Mouse (Mus musculus): ENCODE measurements around the gene Cpeb2. TPM values are rescaled to one million over a fixed set of nuclear protein-coding genes. Genes with fewer than 3 reads are reported as not detected.
A peak's percentile ranks its signal among the peaks of the same experiment; 100 is the strongest.

The Cpeb2 gene
- polyA plus RNA-seq, 1 experiment from 2014 or later, result 7.7 TPM

- no peaks in the 10 kb centered on the region for H3K9me3 ChIP-seq (ENCODE audit: control insufficient read depth, low read length)
- no peaks in the 10 kb centered on the region for H3K36me3 ChIP-seq (ENCODE audit: control insufficient read depth, insufficient read depth, low read length)
- no peak overlapping the region for H3K4me3 ChIP-seq (ENCODE audit: control insufficient read depth in 1 of 2, insufficient read depth in 1 of 2, low read depth in 1 of 2, low read length in 2 of 2)
- H3K27ac ChIP-seq (replicated peaks in 1 of 2; ENCODE audit: control insufficient read depth in 1 of 2, insufficient read depth in 1 of 2, low read depth in 2 of 2, low read length in 2 of 2), result peak overlapping the region; percentile 7 to 53; a peak in 3 of 4 replicates
- H3K9ac ChIP-seq (ENCODE audit: low read length), result no peak overlapping the region
- peaks cover 4 to 13% of the 10 kb centered on the region in 2 experiments for H3K4me1 ChIP-seq (ENCODE audit: control insufficient read depth in 2 of 2, insufficient read depth in 2 of 2, low read length in 2 of 2)
- ATAC-seq (ENCODE audit: insufficient number of reproducible peaks, insufficient read depth, low FRiP score, low read depth), result no peak
- H3K4me2 ChIP-seq (ENCODE audit: low read length), result no peak overlapping the region
- H3K27me3 ChIP-seq (ENCODE audit: control insufficient read depth, insufficient read depth, low read length), result no peaks in the 10 kb centered on the region
- 48% methylated on average over 10 of the region's 10 CpGs for WGBS
These were observed 14.8 kb upstream of the Cpeb2 start for GRCm38 (mm10) chr5:43217987-43218846.

- H3K4me2 ChIP-seq (ENCODE audit: low read length), result no peak overlapping the region
- peak overlapping the region; percentile 7 to 44; a peak in 2 of 4 replicates for H3K27ac ChIP-seq (replicated peaks in 1 of 2; ENCODE audit: control insufficient read depth in 1 of 2, insufficient read depth in 1 of 2, low read depth in 2 of 2, low read length in 2 of 2)
- no peaks in the 10 kb centered on the region for H3K36me3 ChIP-seq (ENCODE audit: control insufficient read depth, insufficient read depth, low read length)
- H3K9ac ChIP-seq (ENCODE audit: low read length), result no peak overlapping the region
- H3K27me3 ChIP-seq (ENCODE audit: control insufficient read depth, insufficient read depth, low read length), result no peaks in the 10 kb centered on the region
- no peak overlapping the region for H3K4me3 ChIP-seq (ENCODE audit: control insufficient read depth in 1 of 2, insufficient read depth in 1 of 2, low read depth in 1 of 2, low read length in 2 of 2)
- no peak for ATAC-seq (ENCODE audit: insufficient number of reproducible peaks, insufficient read depth, low FRiP score, low read depth)
- H3K4me1 ChIP-seq (ENCODE audit: control insufficient read depth in 2 of 2, insufficient read depth in 2 of 2, low read length in 2 of 2), result peaks cover 4 to 13% of the 10 kb centered on the region in 2 experiments
- WGBS, result 2% methylated on average over 1 of the region's 1 CpGs
- H3K9me3 ChIP-seq (ENCODE audit: control insufficient read depth, low read length), result no peaks in the 10 kb centered on the region
These were observed 14.2 kb upstream of the Cpeb2 start for GRCm38 (mm10) chr5:43218847-43219132.

- Histone ChIP-seq H3K27ac (replicated peaks in 1 of 2; ENCODE audit: control insufficient read depth in 1 of 2, insufficient read depth in 1 of 2, low read depth in 2 of 2, low read length in 2 of 2) (no peak overlapping the region), H3K27me3 (ENCODE audit: control insufficient read depth, insufficient read depth, low read length) (no peaks in the 10 kb centered on the region), H3K36me3 (ENCODE audit: control insufficient read depth, insufficient read depth, low read length) (no peaks in the 10 kb centered on the region), H3K4me2 (ENCODE audit: low read length) (no peak overlapping the region), H3K9me3 (ENCODE audit: control insufficient read depth, low read length) (no peaks in the 10 kb centered on the region), H3K9ac (ENCODE audit: low read length) (no peak overlapping the region), H3K4me3 (ENCODE audit: control insufficient read depth in 1 of 2, insufficient read depth in 1 of 2, low read depth in 1 of 2, low read length in 2 of 2) (no peak overlapping the region), H3K4me1 (ENCODE audit: control insufficient read depth in 2 of 2, insufficient read depth in 2 of 2, low read length in 2 of 2) (peaks cover 2 to 5% of the 10 kb centered on the region in 2 experiments; a peak in 2 of 4 replicates)
- 70% methylated on average over 4 of the region's 4 CpGs for WGBS
- no peak for ATAC-seq (ENCODE audit: insufficient number of reproducible peaks, insufficient read depth, low FRiP score, low read depth)
These were observed 9.6 kb upstream of the Cpeb2 start for GRCm38 (mm10) chr5:43223359-43223758.

- no peaks in the 10 kb centered on the region for H3K9me3 ChIP-seq (ENCODE audit: control insufficient read depth, low read length)
- H3K27me3 ChIP-seq (ENCODE audit: control insufficient read depth, insufficient read depth, low read length), result no peaks in the 10 kb centered on the region
- peaks cover 0 to 2% of the 10 kb centered on the region in 2 experiments; a peak in 1 of 4 replicates for H3K4me1 ChIP-seq (ENCODE audit: control insufficient read depth in 2 of 2, insufficient read depth in 2 of 2, low read length in 2 of 2)
- no peak overlapping the region for H3K27ac ChIP-seq (replicated peaks in 1 of 2; ENCODE audit: control insufficient read depth in 1 of 2, insufficient read depth in 1 of 2, low read depth in 2 of 2, low read length in 2 of 2)
- no peak overlapping the region for H3K4me2 ChIP-seq (ENCODE audit: low read length)
- no peak overlapping the region for H3K9ac ChIP-seq (ENCODE audit: low read length)
- no peak overlapping the region for H3K4me3 ChIP-seq (ENCODE audit: control insufficient read depth in 1 of 2, insufficient read depth in 1 of 2, low read depth in 1 of 2, low read length in 2 of 2)
- H3K36me3 ChIP-seq (ENCODE audit: control insufficient read depth, insufficient read depth, low read length), result no peaks in the 10 kb centered on the region
- ATAC-seq (ENCODE audit: insufficient number of reproducible peaks, insufficient read depth, low FRiP score, low read depth), result no peak
- 63% methylated on average over 3 of the region's 3 CpGs for WGBS
These were observed 8.7 kb upstream of the Cpeb2 start for GRCm38 (mm10) chr5:43224245-43224644.

- no peak overlapping the region for H3K4me3 ChIP-seq (ENCODE audit: control insufficient read depth in 1 of 2, insufficient read depth in 1 of 2, low read depth in 1 of 2, low read length in 2 of 2)
- no peak overlapping the region for H3K27ac ChIP-seq (replicated peaks in 1 of 2; ENCODE audit: control insufficient read depth in 1 of 2, insufficient read depth in 1 of 2, low read depth in 2 of 2, low read length in 2 of 2)
- peaks cover 0 to 2% of the 10 kb centered on the region in 2 experiments; a peak in 1 of 4 replicates for H3K4me1 ChIP-seq (ENCODE audit: control insufficient read depth in 2 of 2, insufficient read depth in 2 of 2, low read length in 2 of 2)
- no peaks in the 10 kb centered on the region for H3K9me3 ChIP-seq (ENCODE audit: control insufficient read depth, low read length)
- no peak overlapping the region for H3K9ac ChIP-seq (ENCODE audit: low read length)
- H3K36me3 ChIP-seq (ENCODE audit: control insufficient read depth, insufficient read depth, low read length), result no peaks in the 10 kb centered on the region
- H3K27me3 ChIP-seq (ENCODE audit: control insufficient read depth, insufficient read depth, low read length), result no peaks in the 10 kb centered on the region
- no peak for ATAC-seq (ENCODE audit: insufficient number of reproducible peaks, insufficient read depth, low FRiP score, low read depth)
- no peak overlapping the region for H3K4me2 ChIP-seq (ENCODE audit: low read length)
These were observed 6.8 kb upstream of the Cpeb2 start for GRCm38 (mm10) chr5:43226160-43226559.

- Histone ChIP-seq H3K9me3 (ENCODE audit: control insufficient read depth, low read length) (no peaks in the 10 kb centered on the region), H3K27ac (replicated peaks in 1 of 2; ENCODE audit: control insufficient read depth in 1 of 2, insufficient read depth in 1 of 2, low read depth in 2 of 2, low read length in 2 of 2) (no peak overlapping the region), H3K9ac (ENCODE audit: low read length) (no peak overlapping the region), H3K4me2 (ENCODE audit: low read length) (no peak overlapping the region), H3K4me3 (ENCODE audit: control insufficient read depth in 1 of 2, insufficient read depth in 1 of 2, low read depth in 1 of 2, low read length in 2 of 2) (no peak overlapping the region), H3K4me1 (ENCODE audit: control insufficient read depth in 2 of 2, insufficient read depth in 2 of 2, low read length in 2 of 2) (peaks cover 2% of the 10 kb centered on the region in 2 experiments; a peak in 1 of 4 replicates), H3K27me3 (ENCODE audit: control insufficient read depth, insufficient read depth, low read length) (no peaks in the 10 kb centered on the region), H3K36me3 (ENCODE audit: control insufficient read depth, insufficient read depth, low read length) (no peaks in the 10 kb centered on the region)
- 19% methylated on average over 5 of the region's 5 CpGs for WGBS
- ATAC-seq (ENCODE audit: insufficient number of reproducible peaks, insufficient read depth, low FRiP score, low read depth), result no peak
These were observed 5.4 kb upstream of the Cpeb2 start for GRCm38 (mm10) chr5:43227607-43228006.

- Histone ChIP-seq H3K27ac (replicated peaks in 1 of 2; ENCODE audit: control insufficient read depth in 1 of 2, insufficient read depth in 1 of 2, low read depth in 2 of 2, low read length in 2 of 2) (no peak overlapping the region), H3K4me2 (ENCODE audit: low read length) (no peak overlapping the region), H3K4me1 (ENCODE audit: control insufficient read depth in 2 of 2, insufficient read depth in 2 of 2, low read length in 2 of 2) (peaks cover 2% of the 10 kb centered on the region in 2 experiments; a peak in 1 of 4 replicates), H3K9ac (ENCODE audit: low read length) (no peak overlapping the region), H3K27me3 (ENCODE audit: control insufficient read depth, insufficient read depth, low read length) (no peaks in the 10 kb centered on the region), H3K36me3 (ENCODE audit: control insufficient read depth, insufficient read depth, low read length) (no peaks in the 10 kb centered on the region), H3K9me3 (ENCODE audit: control insufficient read depth, low read length) (no peaks in the 10 kb centered on the region), H3K4me3 (ENCODE audit: control insufficient read depth in 1 of 2, insufficient read depth in 1 of 2, low read depth in 1 of 2, low read length in 2 of 2) (no peak overlapping the region)
- ATAC-seq (ENCODE audit: insufficient number of reproducible peaks, insufficient read depth, low FRiP score, low read depth), result no peak
- 50% methylated on average over 2 of the region's 2 CpGs for WGBS
These were observed 1.9 kb upstream of the Cpeb2 start for GRCm38 (mm10) chr5:43231061-43231460.

GRCm38 (mm10) chr5:43232149-43232479, 856 bp upstream of the Cpeb2 start:
- peaks cover 2% of the 10 kb centered on the region in 2 experiments; a peak in 1 of 4 replicates for H3K4me1 ChIP-seq (ENCODE audit: control insufficient read depth in 2 of 2, insufficient read depth in 2 of 2, low read length in 2 of 2)
- peak overlapping the region; percentile 93 to 100 for H3K4me3 ChIP-seq (ENCODE audit: control insufficient read depth in 1 of 2, insufficient read depth in 1 of 2, low read depth in 1 of 2, low read length in 2 of 2)
- peak overlapping the region; percentile 98 for H3K9ac ChIP-seq (ENCODE audit: low read length)
- H3K9me3 ChIP-seq (ENCODE audit: control insufficient read depth, low read length), result no peaks in the 10 kb centered on the region
- WGBS, result 3% methylated on average over 6 of the region's 6 CpGs
- peak overlapping the region; percentile 96 to 100 for H3K27ac ChIP-seq (replicated peaks in 1 of 2; ENCODE audit: control insufficient read depth in 1 of 2, insufficient read depth in 1 of 2, low read depth in 2 of 2, low read length in 2 of 2)
- H3K27me3 ChIP-seq (ENCODE audit: control insufficient read depth, insufficient read depth, low read length), result no peaks in the 10 kb centered on the region
- no peaks in the 10 kb centered on the region for H3K36me3 ChIP-seq (ENCODE audit: control insufficient read depth, insufficient read depth, low read length)
- peak overlapping the region; percentile 68 for H3K4me2 ChIP-seq (ENCODE audit: low read length)
- no peak for ATAC-seq (ENCODE audit: insufficient number of reproducible peaks, insufficient read depth, low FRiP score, low read depth)

Data from heart, embryonic 14.5 days (tissue).